Mouse (Mus musculus): ENCODE results near the gene Gm28729.
"Not testable (repeated sequence)": the region's sequence is repeated elsewhere in the genome, so short reads cannot be mapped to it uniquely, and the experiment has no call there.

Gm28729 gene

DNA sequence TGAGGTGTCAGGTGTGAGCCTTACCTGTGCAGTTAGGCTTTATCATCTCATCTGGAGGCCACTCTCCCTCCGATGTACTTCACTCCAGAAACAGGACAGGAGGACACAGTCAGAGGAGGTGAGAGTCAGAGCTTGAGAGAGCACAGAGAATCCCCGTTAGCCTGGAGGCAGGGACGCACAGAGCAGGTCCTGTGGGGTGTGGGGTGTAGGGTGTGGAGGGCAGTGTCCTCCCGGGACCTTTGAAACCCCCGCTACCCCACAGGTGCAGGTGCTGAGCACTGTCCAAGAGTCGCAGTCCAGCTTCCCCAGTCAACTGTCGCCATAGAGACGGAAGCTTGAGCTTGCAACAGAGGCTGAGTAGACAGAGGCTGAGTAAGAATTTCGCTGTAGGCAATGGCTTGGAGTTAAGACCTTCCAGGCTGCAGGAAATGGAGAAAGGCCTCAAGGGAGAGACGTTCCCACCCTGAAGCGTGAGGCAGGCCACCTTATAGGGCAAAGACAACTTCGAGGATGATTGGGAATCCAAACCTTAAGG is at the start of gene Gm28729:
Gm28729 (minus strand) TSS at position 293 of the 535 bp plus-strand sequence.
- DNase-seq = no peak

DNA sequence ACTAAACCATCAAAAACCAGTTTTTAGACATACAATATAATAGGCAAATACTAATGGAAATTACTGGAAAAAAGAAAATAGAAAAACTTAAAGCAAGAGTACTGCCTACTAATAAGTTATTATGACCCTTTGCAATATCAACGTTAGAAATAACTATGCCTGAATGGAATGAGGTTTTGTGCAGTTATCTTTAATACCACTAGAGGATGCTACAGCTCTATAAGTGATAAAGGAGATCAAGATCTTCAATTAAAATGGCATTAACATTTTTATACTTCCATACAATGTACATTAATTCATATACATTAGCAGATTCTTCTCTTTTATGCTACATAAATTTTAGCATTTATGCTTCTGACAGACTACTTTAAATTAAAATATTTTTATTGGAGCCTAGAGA is 48.2 kb upstream of the Gm28729 start:
- peak; percentile 75 for DNase-seq

DNA sequence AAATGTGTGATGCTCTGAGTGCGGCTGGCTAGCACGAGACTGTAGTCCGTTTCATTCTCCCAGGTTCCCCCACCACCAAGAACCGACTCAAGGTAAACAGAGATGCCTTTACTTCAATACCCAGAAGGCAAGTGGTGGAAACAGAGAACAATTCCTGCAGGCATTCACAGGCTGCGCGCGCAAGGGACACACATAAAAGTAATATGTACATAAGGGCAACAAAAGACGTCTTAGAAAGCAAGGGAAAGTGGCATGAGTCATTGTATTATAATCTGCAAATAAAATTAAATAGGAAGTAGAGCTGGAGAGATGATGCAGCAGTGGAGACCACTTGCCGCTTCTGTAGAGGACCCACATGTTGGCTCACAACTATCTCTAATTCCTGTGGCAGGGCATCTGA is 47.7 kb upstream of the Gm28729 start:
- no peak for DNase-seq

DNA sequence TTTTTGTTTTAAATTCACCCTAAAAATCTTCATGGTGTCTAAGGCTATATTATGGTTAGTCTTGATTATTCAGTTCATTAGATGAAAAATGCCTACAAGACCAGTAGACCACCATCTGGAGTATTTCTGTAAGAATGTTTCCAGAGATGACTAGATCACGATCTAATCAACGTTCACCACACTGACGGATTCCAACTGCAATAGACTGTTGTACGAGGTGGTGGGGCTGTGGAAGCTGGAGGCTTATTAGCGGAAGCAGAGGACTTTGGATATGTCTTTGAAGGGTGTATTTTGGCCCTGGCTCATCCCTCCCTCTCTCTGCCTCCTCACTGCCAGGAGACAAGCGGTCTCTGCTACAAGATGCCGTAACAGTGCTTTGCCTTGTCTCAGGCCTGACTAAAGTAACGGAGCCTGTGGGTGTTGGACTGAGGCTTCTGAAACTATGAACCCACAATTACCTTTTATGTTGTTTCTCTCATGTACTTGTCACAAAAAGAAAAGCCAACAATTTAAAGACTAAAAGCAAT is 41.5 kb upstream of the Gm28729 start:
- DNase-seq = no peak

DNA sequence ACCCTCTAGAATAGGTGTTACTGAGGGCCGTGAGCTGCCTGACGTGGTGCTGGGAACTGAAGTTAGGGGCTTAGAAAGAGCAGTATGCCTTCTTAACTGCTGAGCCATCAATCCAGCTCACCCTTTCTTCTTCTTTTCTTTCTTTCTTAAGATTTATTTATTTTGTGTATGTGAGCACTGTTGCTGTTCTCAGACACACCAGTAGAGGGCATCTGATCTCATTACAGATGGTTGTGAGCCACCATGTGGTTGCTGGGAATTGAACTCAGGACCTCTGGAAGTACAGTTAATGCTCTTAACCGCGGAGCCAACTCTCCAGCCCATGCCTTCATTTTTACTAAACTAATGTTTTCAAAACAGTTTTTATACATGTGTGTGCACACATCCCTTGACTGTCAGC is 38.4 kb upstream of the Gm28729 start:
- no peak for DNase-seq

DNA sequence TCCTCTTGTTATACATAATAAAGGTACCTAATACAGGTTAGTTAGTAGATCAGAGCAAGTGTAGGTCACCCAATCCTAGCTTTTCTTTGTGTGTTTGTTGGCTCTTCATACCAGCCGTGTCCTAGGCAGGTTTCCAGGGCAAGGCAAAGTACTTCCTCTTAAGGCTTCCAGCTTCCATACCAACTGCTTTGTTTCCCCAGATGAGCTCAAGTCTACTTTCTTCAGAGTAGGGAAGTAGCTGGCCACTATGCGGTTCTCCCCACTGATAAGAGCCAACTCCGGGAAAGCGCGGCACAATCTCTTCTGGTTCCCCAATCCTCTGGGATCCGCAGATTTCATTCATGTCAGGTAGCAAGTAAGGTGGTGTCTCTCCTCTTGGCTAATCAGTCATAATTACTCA is 34.1 kb upstream of the Gm28729 start:
- DNase-seq = no peak

DNA sequence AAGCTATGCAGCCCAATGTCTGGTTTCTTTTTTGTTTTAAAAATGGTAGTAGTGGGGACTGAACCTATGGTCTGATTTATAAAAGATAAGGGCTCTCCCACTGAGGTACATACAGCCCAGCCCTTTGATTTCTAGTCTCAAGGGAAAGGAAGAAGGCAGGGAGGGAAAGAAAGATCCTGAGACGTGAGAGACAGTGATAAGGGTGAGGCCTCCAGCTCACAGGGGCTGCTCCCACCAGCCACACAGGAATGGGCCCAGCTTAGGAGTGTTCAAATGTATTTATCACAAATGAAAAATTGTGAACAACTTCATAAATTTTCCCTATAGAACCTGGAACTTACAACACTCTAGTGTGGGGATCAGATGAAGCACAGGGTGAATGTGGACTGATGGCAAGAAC is 33.5 kb upstream of the Gm28729 start:
- no peak for DNase-seq

DNA sequence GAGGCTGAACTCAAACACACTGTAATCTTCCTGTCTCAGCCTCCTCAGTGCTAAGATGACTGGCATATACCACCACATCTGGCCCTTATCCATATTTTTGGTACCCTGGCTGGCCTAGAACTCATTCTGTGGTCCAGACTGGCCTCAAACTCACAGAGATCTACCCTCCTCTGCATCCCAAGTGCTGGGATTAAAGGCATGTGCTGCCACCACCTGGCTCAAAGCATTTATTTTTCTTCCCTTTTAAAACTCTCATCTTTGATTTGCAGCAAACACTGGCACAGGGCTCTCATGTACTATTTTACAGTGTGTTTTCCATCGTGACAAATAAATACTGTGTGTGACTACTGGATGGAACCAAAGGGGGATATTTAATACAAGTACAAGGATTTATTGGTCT is 29.0 kb upstream of the Gm28729 start:
- no peak for DNase-seq

DNA sequence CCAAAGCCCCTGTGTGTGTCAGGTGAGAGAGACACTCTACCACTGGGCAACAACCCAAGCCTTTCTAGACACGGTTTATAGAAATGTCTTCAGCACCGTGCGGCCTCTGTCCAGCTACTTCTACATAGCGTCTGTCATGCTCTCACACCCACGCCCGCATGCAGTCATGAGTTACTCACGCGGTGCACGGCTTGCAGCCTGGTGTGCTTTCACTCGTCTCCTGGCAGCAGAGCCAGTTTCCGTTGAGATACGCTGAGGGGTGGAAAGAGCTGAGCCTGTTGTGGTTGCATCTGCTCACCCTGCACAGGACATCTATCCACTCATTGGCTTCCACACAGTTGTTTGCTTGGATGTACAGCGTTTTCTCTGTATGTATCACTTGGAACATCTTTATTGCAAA is 20.3 kb upstream of the Gm28729 start:
- no peak for DNase-seq

DNA sequence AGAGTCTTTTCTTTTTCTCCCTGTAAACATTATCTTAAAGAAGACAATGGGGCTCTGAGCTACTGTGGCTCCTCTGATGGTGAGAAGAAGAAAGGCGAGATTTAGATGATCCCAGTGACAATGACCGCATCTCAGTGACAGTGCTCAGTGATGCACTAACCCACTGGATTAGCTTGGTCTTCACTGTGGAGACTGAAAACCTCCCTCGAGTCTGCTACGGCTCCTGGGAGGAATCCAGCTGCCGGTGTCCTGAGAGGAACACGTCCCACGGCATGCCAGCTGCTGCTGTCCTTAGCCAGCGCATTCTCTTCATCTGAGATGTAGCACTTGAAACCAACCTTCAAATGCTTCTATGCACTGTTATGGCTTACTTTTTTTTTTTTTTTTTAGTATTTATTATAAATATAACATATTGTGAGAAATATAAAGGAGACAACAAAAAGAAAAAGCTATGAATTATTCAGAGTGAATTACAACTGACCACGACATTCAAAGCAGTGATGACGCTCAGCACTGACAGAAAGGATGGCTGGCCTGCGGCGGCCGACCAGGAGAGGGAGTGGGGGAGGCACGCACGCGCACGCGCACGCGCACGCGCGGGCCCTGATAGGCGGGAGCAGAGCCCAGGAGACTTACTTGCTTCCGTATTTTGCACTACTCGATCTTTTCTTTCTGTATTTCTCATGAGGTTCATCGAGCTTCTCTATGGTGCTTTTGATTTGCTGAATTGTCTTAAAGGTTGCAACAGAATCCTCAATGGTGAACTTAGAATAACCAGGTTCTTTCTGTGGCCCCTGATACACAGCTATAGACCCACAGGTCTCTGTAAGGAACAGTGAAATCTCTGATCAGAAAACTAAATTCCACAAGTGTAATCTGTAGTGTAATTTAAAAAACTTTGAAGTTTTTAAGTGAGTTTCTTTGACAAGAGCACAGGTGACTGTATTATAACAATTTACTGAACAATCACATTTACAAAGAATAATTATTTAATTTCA is 18.9 kb upstream of the Gm28729 start:
- DNase-seq = peak; percentile 75

DNA sequence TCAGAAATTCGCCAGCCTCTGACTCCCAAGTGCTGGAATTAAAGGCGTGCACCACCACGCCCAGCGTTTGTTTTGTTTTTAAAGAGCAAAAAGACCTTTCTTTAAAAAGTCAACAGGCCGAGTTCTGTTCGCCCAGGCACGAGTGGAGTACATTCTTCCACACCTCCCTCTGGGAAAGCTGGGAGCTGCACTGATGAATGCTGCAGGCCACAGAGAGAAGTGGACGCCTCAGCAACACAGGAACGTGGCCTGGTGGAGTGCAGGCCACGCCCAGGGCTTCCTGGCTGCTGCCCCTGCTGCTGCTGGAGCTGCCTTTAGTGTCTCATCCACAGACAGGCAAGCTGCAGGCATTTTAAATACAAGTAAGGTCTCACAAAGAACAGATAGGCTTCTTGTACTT is 13.9 kb upstream of the Gm28729 start:
- no peak for DNase-seq

DNA sequence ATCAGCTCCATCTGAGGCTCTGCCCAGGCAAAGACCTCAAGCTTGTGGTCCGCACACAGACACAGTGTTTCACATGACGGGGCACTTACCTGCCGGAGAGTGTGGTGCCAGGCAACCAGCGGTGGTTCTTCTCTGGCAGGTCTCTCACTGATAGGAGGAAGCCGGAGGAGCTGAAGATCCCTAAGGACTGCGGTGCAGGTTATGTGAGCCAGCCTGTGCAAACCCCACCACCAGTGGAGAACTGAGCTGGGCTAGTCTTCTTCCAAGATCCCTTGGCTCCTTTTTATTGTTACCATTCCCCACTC is 12.5 kb upstream of the Gm28729 start:
- no peak for DNase-seq

DNA sequence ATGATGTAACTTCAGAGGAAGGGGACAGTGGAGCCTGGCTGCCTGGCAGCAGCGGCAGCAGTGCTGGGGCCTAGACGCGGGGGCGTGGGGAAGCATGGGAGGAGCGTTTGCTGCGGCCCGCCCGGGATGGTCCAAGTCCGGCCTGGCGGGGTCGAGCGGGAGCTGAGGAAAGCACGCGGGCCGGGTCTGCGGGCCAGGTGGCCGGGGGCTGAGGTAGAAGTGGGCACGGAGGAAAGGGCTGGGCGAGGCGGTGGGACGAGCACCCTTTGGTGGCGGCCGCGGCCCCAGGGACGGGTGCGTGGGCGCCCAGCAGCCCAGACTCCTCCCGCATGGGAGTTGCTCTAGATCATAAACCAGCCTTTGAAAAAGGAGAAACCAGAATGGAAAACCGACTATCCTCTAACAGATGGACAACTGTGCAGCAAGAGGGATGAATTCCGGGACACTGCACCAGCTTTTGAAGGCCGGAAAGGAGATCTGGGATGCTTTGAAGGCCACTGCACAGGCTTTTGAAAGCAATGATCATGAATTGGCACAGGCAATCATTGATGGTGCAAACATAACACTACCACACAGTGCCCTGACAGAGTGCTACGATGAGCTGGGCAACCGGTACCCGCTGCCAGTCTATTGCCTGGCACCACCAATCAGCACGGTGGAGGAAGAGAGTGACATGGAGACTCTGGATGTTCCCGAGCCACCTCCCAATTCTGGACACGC is 12.0 kb upstream of the Gm28729 start:
- DNase-seq = peak; percentile 45

DNA sequence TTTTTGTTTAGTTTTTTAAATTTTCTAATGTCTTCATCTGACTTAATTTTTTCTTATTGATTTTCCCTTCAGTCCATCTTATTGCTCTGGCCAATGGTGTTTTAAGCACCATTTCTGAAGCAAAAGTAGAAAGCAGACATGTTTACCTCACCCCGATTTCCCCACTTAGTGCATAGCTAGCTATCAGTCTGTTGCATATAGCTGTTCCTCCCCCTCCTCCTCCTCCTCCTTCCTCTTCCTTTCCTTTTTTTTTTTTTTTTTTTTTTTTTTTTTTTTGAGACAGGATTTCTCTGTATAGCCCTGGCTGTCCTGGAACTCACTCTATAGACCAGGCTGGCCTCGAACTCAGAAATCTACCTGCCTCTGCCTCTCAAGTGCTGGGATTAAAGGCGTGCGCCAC is 11.0 kb upstream of the Gm28729 start:
- DNase-seq = not testable (repeated sequence)

DNA sequence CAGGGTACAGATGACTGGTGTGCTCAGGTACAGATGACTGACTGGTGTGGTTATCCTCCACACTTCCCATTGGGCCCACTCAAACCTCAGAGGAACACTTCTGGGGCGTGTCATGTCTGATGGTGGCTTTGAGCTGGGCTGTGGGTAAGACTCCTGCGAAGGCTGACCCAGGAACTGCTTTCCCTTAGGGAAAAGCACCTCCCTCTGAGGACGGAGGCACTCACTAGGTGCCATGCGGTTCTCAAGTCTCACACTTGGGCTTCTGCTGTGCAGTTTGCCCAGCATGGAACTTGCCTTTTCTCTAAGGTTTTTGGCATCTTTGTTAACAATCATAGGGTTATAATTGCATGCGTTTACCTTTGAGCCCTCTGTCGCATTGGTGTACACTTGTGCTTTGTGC is 10.4 kb upstream of the Gm28729 start:
- DNase-seq = no peak

DNA sequence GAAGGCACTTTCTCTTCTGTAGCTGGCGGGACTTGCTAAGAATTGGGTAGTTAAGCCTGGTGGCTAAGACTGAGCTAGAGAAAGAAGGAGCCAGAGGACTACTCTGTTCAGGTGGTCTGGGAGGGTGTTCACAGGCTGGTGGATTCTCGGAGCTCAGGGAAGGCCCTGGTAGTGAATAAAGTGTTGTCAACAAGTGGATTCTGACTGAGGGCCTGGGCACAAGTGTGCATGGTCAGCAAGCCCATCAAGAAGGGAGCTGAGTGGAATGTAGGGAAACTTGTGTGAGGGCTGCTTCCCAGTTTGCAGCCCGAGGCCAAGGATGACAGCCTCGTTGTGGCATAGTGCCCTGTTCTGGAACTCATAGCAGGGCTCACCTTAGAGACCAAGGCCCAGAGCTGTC is 9.2 kb upstream of the Gm28729 start:
- DNase-seq = no peak

DNA sequence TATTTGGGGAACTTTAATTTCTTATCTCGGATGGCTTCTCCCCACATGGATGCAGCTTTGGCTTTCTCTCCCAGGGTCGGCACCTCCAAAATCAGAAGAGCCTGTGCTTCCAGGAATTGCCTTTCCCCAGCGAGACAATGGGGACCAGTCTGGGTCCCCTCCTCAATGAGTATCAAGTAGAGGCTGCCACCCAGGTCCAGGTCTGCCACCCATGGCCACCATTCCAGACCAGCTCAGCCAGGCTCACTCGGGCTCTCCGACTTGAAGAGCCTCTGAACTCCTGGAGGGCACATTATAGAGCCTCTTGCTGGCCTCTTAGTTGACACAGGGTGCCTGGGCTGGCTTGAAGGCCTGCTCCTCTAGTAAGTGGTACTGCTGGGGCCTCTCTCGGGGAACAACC is 8.4 kb upstream of the Gm28729 start:
- no peak for DNase-seq

DNA sequence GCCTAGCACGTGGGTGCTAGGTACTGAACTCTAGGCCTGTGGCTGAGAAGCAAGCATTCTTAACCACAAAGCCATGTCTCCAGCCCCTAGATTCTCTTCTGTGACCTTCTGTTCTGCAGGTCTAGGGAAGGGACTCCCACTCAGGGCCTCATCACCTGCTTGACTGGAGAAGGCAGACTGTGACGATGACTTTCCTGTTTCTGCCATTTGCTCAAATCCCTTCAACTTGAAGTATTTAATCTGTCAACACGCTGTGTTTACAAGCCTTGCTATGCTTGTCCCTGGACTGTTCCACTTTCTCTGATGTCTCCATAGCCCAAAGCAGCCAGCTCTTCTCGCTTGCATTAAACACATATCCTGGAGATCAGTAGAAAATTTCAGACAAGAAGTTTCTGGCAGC is 7.5 kb upstream of the Gm28729 start:
- DNase-seq = no peak

DNA sequence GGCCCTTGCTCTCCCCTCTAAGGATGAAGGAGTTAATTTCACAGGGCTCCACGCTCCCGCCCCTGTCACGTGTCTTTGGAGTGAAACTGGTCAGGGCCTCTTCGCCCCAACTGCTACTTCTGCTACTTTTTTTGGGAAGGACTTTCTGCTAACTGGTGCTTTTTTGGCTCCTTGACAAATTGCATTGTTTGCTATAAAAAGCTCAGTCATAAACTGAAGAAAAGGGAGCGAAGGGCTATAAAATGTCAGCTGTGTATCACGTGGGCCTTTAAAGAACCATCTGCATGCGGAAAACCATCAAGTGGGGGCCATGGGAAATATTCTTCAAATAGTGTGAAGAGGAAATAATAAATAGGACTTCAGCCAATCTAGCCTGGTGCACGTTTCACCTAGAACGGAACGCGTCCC is 5.6 kb upstream of the Gm28729 start:
- DNase-seq = peak; percentile 38

DNA sequence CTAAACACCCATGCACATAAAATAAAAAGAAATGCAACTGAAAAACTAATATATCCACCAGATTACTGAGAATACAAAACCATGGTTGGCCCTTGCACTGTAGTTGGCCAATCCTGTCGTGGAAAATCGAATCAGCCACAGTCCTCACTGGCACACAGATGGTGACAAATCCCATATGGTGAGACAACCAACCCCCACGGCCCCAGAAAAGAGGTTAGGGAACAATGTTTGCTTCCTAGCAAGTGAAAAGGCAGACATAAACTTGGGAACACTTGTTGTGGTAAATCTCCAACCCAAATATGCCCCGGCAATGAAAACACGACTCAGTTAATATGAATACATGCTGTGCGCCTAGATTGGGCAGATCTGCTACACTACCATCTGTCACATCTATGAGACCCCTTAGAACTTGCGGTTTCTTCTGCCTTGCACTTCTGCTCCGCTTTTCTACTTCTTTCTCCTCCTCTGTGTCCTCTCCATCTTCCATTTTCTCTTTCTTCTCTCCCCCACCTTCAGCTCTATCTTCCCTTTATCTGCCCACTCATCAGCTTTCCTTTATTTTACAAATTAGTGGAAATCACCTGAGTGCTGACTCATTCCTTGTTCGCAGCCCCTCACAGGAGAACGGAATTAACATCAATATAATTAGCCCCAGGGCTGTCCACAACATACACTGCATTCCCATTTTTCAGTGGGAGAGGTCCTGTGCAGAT is 5.1 kb upstream of the Gm28729 start:
- peak; percentile 45 for DNase-seq

DNA sequence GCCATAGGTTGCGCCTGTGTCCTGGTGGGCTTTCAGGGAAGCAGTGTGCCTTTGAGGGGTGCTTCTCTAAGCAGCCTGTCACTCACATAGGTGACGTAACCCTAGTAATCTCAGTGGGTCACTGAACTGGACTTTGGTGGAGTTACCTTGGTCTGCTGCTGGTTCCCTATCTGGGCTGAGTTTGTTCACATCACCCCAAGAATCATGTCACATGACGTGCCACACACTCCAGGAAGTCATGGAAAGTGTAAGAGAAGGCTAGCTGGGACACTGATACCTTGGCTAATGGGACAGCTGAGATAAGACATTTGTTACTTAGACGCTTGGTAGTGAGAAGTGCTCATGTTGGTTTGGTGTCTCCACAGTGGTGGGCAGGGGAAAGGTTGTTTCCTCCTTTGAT is 947 bp upstream of the Gm28729 start:
- DNase-seq = no peak

DNA sequence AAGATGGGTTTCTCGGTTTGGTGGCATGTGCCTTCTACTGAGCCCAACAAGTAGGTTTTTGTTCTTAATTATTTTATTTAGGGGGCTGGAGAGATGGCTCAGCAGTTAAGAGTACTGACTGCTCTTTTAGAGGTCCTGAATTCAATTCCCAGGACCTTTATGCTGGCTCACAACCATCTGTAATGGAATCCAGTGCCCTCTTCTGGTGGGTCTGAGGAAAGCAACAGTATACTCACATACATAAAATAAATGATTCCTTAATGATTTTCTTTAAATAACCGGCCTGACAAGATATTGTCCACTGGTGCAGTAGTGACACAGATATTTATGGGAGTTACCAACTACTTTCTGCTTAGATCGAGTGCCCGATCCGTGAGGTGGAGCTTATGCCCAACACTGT is 1.9 kb downstream of the Gm28729 start:
- no peak for DNase-seq

DNA sequence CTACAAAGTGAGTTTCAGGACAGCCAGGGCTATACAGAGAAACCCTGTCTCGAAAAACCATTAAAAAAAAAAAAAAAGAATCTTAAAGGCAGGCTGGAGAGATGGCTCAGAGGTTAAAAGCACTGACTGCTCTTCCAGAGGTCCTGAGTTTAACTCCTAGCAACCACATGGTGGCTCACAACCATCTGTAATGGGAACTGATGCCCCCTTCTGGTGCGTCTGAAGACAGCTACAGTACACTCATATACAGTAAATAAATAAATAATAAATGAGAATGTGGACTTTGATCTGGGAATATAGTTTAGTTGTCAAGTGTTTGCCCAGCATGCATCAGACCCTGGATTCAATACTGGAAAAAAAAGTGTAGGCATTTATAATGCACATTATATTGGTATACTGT is 3.5 kb downstream of the Gm28729 start:
- not testable (repeated sequence) for DNase-seq

All from cerebellum, adult 9-10 months (tissue).